Mouse (Mus musculus): ENCODE measurements around the gene Nlgn3. TPM values are rescaled to one million over a fixed set of nuclear protein-coding genes. Genes with fewer than 3 reads are reported as not detected.

Nlgn3 gene
- polyA plus RNA-seq, 1 experiment = 1.9 TPM

Other genes starting within 250 kb of the Nlgn3 start
- 0.01 and 0.21 TPM in 2 replicates for gene Tex11, start 239.5 kb upstream of the Nlgn3 start, polyA plus RNA-seq (2012; rRNA removed)
- gene Slc7a3, start 213.1 kb upstream of the Nlgn3 start, polyA plus RNA-seq (2012; rRNA removed) = 2.6 and 3.1 TPM in 2 replicates
- 45.4 and 47.2 TPM in 2 replicates for gene Snx12, start 76.6 kb upstream of the Nlgn3 start, polyA plus RNA-seq (2012; rRNA removed)
- 16.9 and 23.3 TPM in 2 replicates for gene Foxo4, start 44.6 kb upstream of the Nlgn3 start, polyA plus RNA-seq (2012; rRNA removed)
- 0.13 and 0.47 TPM in 2 replicates for gene Gm614, start 35.2 kb upstream of the Nlgn3 start, polyA plus RNA-seq (2012; rRNA removed)
- 13.0 and 13.3 TPM in 2 replicates for gene Il2rg, start 30.9 kb upstream of the Nlgn3 start, polyA plus RNA-seq (2012; rRNA removed)
- gene Gm20489, start 30.1 kb upstream of the Nlgn3 start, polyA plus RNA-seq (2012; rRNA removed) = not detected in 2 replicates
- gene Med12, start 25.1 kb upstream of the Nlgn3 start, polyA plus RNA-seq (2012; rRNA removed) = 39.9 and 53.7 TPM in 2 replicates
- 0.07 and 0.21 TPM in 2 replicates for gene Gjb1, start 77.2 kb downstream of the Nlgn3 start, polyA plus RNA-seq (2012; rRNA removed)
- 47.2 and 52.0 TPM in 2 replicates for gene Zmym3, start 121.7 kb downstream of the Nlgn3 start, polyA plus RNA-seq (2012; rRNA removed)
- 145 and 168 TPM in 2 replicates for gene Nono, start 130.2 kb downstream of the Nlgn3 start, polyA plus RNA-seq (2012; rRNA removed)
- gene Itgb1bp2, start 149.9 kb downstream of the Nlgn3 start, polyA plus RNA-seq (2012; rRNA removed) = 9.5 and 10.8 TPM in 2 replicates
- gene Taf1, start 233.6 kb downstream of the Nlgn3 start, polyA plus RNA-seq (2012; rRNA removed) = 21.1 and 30.2 TPM in 2 replicates